Mouse (Mus musculus) 3T3-L1 (cell line): ENCODE results near the gene Sema6d.
A peak's percentile ranks its signal among the peaks of the same experiment; 100 is the strongest.

Source experiments
- DNase-seq: peaks from one replicate; pipeline ENCODE4 v3.0.0-alpha.2; 2015; ENCODE audit warnings: low read depth, low spot score

The Sema6d gene

GRCm38 (mm10) chr2:124171718-124172117, 81.9 kb downstream of the Sema6d start:
- DNase-seq, result no peak

GRCm38 (mm10) chr2:124176265-124176664, 86.5 kb downstream of the Sema6d start:
- DNase-seq, result no peak

- no peak for DNase-seq
Observed at GRCm38 (mm10) chr2:124176711-124177169, 87.0 kb downstream of the Sema6d start.

- DNase-seq, result no peak
Observed at GRCm38 (mm10) chr2:124189271-124189670, 99.5 kb downstream of the Sema6d start.

GRCm38 (mm10) chr2:124194041-124194440, 104.3 kb downstream of the Sema6d start:
- DNase-seq, result no peak

- no peak for DNase-seq
Observed at GRCm38 (mm10) chr2:124201493-124201892, 111.7 kb downstream of the Sema6d start.

GRCm38 (mm10) chr2:124202475-124202990, 112.8 kb downstream of the Sema6d start:
- DNase-seq, result peak; percentile 7

GRCm38 (mm10) chr2:124205811-124206210, 116.0 kb downstream of the Sema6d start:
- DNase-seq, result no peak

- no peak for DNase-seq
Observed at GRCm38 (mm10) chr2:124208251-124208650, 118.5 kb downstream of the Sema6d start.

GRCm38 (mm10) chr2:124223559-124223958, 133.8 kb downstream of the Sema6d start:
- no peak for DNase-seq

GRCm38 (mm10) chr2:124224328-124224727, 134.6 kb downstream of the Sema6d start:
- DNase-seq, result no peak

- DNase-seq, result no peak
Observed at GRCm38 (mm10) chr2:124234636-124235221, 145.0 kb downstream of the Sema6d start.

- no peak for DNase-seq
Observed at GRCm38 (mm10) chr2:124235237-124236055, 145.7 kb downstream of the Sema6d start.

- DNase-seq, result no peak
Observed at GRCm38 (mm10) chr2:124236831-124237230, 147.1 kb downstream of the Sema6d start.

GRCm38 (mm10) chr2:124243608-124244007, 153.8 kb downstream of the Sema6d start:
- peak; percentile 70 for DNase-seq

GRCm38 (mm10) chr2:124244543-124245245, 154.9 kb downstream of the Sema6d start:
- DNase-seq, result peak; percentile 76

GRCm38 (mm10) chr2:124258108-124258507, 168.3 kb downstream of the Sema6d start:
- DNase-seq, result peak; percentile 13

- no peak for DNase-seq
Observed at GRCm38 (mm10) chr2:124264309-124264708, 174.5 kb downstream of the Sema6d start.

GRCm38 (mm10) chr2:124271156-124271555, 181.4 kb downstream of the Sema6d start:
- no peak for DNase-seq

GRCm38 (mm10) chr2:124277492-124277891, 187.7 kb downstream of the Sema6d start:
- no peak for DNase-seq

GRCm38 (mm10) chr2:124285109-124285508, 195.3 kb downstream of the Sema6d start:
- no peak for DNase-seq

GRCm38 (mm10) chr2:124289356-124289755, 199.6 kb downstream of the Sema6d start:
- peak; percentile 17 for DNase-seq
